Mouse (Mus musculus): ENCODE measurements around the gene Evx2.

Gene Evx2

GRCm38 (mm10) chr2:74667191-74667841, 8.0 kb upstream of the Evx2 start:
- peak; percentile 58 for DNase-seq (ENCODE audit: low read depth, low spot score)

GRCm38 (mm10) chr2:74666411-74666810, 7.1 kb upstream of the Evx2 start:
- DNase-seq (ENCODE audit: low read depth, low spot score): peak; percentile 9

- DNase-seq (ENCODE audit: low read depth, low spot score): peak; percentile 62
Measured at GRCm38 (mm10) chr2:74663291-74663925, 4.1 kb upstream of the Evx2 start.

GRCm38 (mm10) chr2:74661685-74662084, 2.3 kb upstream of the Evx2 start:
- peak; percentile 60 for DNase-seq (ENCODE audit: low read depth, low spot score)

- peak; percentile 23 for DNase-seq (ENCODE audit: low read depth, low spot score)
Measured at GRCm38 (mm10) chr2:74660421-74661375, 1.3 kb upstream of the Evx2 start.

GRCm38 (mm10) chr2:74658667-74659371, 538 bp downstream of the Evx2 start:
- peak; percentile 71 for DNase-seq (ENCODE audit: low read depth, low spot score)

GRCm38 (mm10) chr2:74658024-74658666, 1.2 kb downstream of the Evx2 start:
- no peak for DNase-seq (ENCODE audit: low read depth, low spot score)

- DNase-seq (ENCODE audit: low read depth, low spot score): peak; percentile 63
Measured at GRCm38 (mm10) chr2:74657251-74658023, 1.9 kb downstream of the Evx2 start.

GRCm38 (mm10) chr2:74656632-74657021, 2.7 kb downstream of the Evx2 start:
- no peak for DNase-seq (ENCODE audit: low read depth, low spot score)

GRCm38 (mm10) chr2:74655821-74656631, 3.3 kb downstream of the Evx2 start:
- peak; percentile 77 for DNase-seq (ENCODE audit: low read depth, low spot score)

- DNase-seq (ENCODE audit: low read depth, low spot score): peak; percentile 79
Measured at GRCm38 (mm10) chr2:74655420-74655781, 4.0 kb downstream of the Evx2 start.

- DNase-seq (ENCODE audit: low read depth, low spot score): peak; percentile 23
Measured at GRCm38 (mm10) chr2:74654743-74655419, 4.5 kb downstream of the Evx2 start.

- DNase-seq (ENCODE audit: low read depth, low spot score): no peak
Measured at GRCm38 (mm10) chr2:74653781-74654535, 5.4 kb downstream of the Evx2 start.

- no peak for DNase-seq (ENCODE audit: low read depth, low spot score)
Measured at GRCm38 (mm10) chr2:74652996-74653340, 6.4 kb downstream of the Evx2 start.

GRCm38 (mm10) chr2:74647082-74647864, 12.1 kb downstream of the Evx2 start:
- peak; percentile 13 for DNase-seq (ENCODE audit: low read depth, low spot score)

GRCm38 (mm10) chr2:74645631-74646030, 13.7 kb downstream of the Evx2 start:
- DNase-seq (ENCODE audit: low read depth, low spot score): no peak

GRCm38 (mm10) chr2:74642431-74642830, 16.9 kb downstream of the Evx2 start:
- DNase-seq (ENCODE audit: low read depth, low spot score): no peak

- peak; percentile 45 for DNase-seq (ENCODE audit: low read depth, low spot score)
Measured at GRCm38 (mm10) chr2:74635412-74635811, 23.9 kb downstream of the Evx2 start.

Data from ZHBTc4 (cell line).